Mouse (Mus musculus) testis, adult 2 months (tissue): ENCODE results near the gene Cfap161.

Experiments
- CTCF ChIP-seq: fragments of 200-500 bp; IDR thresholded peaks from 2 replicates; pipeline ENCODE4 v1.5.1; 2012; ENCODE audit warnings: low read depth, mild to moderate bottlenecking, inconsistent platforms, low read length, moderate library complexity; ENCODE audit not compliant: control insufficient read depth, insufficient read depth, insufficient replicate concordance
- POLR2A ChIP-seq: fragments of 200-500 bp; IDR thresholded peaks from 2 replicates; pipeline ENCODE4 v1.6.1; 2012; ENCODE audit warnings: low read depth, mild to moderate bottlenecking, inconsistent platforms, low read length, moderate library complexity; ENCODE audit not compliant: control insufficient read depth

DNA sequence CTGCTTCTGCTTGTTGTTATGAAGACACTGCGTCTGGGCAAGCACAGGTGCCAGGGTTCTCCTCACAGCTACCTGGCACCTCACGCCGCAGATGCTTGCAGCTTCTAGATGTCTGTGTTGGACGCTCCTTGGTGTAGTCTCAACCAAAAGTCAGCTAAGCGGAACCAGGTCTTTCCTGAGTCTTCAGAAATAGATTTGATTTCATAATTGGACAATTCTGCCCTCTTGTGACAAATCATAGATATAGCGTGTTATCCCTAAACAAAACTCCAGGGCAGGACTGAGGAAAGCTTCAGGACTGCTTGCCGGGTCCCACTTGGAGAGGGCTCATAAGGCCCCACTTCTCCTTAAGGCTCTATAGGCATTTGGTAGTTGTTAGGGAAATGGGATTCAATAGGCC lies 7.8 kb upstream of the Cfap161 start:
- TF ChIP-seq CTCF (no peak), POLR2A (no peak)
